Mouse (Mus musculus) lung, postnatal 10 days (tissue): ENCODE data around the gene Apba3.

Experiments
- DNase-seq: peaks from one replicate; pipeline ENCODE4 v3.0.0; 2021

Gene Apba3

DNA sequence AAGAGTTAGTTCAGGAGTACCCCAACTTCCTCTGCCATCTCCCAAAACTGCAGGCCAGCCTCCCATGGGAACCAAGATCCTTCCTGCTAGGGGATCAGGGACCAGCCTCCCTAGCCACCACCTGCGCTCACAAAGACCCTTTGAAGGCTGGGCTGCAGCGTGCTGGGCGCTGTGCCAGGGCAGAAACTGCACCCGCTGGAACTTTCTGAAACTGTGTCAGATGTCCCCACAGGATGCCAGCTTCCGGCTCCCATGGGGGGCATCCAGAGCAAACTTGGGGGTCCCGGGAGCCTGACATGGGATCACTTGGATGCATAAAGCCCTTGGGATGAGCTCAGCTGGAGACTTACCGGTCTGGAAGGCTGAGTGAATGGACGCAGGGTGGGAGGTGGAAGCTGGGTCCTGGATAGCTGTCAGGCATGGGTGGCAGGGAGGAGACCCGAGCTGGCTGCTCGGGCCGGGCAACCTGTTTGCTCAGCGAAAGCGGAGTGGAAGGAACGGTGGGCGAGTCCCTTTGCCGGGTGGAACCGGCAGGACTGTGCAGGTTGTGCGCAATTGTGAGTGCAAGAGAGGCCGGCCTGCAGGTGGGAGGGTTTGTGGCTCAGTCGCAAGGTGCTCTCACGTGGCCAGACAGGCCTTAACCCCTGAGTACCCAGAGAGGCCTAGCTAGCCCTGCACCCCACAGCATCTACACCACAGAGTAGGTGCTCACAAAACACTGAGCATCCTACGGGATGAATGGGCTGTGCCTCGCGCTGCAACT is 24.1 kb downstream of the Apba3 start:
- DNase-seq: peak; percentile 61

DNA sequence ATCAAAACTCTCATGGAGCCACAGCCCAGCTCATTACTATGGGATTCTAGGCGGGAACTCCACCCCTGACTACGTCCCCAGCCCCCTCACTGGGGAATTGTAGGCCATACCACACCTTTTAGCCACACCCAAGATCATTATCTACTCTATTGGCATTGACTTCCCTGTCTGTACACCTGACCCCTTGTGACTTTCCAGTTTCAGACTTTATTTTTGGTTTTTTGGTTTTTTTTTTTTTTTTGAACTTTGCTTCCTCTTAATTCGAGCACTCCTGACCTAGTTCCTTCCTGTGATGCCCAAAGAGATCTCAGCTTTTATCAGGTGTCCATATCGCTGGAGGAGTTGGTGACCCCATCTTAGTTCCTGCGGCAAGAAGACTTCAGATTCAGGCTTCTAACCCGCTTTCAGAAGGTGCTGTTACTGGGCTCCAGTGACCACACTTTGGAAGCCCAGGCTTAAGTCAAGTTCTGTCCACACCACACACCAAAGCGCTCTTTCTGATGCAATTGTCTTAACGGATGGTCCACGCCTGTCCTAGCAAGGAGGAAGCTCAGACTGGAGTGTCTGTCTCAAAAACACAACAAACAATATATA is 24.8 kb downstream of the Apba3 start, which contains the start of gene Tjp3:
TSS of gene Tjp3 (minus strand) at position 71 of the 594 bp plus-strand sequence.
- DNase-seq: no peak

DNA sequence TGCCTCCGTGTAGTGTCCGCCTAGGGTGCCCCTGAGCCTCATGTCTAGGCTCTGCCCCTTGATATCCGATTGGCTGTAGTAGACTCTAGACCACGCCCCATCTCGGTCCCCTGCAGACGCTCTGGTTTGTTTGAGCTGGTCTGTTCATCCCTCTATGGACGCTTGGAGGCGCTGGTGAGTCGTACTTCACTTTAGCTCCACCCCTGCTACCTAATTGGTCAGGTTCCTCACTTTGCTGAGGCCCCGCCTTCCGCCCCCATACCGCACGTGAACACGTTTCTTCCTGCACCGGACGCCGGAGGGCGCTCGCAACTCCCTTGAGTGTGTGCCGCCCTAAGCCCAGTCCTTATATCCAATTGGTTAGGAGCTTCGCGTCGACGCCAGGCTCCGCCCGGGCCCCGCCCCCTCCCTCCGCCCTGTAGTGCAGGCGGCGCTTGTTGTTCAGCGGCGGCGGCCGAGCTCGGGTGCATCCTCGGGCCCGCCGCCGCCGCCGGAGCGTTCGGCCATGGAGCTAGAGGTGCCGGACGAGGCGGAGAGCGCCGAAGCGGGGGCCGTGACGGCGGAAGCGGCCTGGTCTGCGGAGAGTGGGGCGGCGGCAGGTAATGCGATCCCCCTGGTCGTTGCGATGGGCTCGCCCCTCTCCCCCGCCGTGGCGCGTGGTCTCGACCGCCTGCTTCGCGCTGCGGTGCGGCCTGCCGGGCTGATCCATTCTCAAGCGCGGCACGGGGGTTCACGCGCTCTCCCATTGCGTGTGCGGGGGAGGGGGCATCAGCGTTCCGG is 26.0 kb downstream of the Apba3 start, which contains the start of gene Pip5k1c:
TSS of gene Pip5k1c (plus strand) at position 410 of the 780 bp plus-strand sequence.
- DNase-seq: peak; percentile 100

- DNase-seq: no peak
Measured at GRCm38 (mm10) chr10:81293334-81294030, 26.7 kb downstream of the Apba3 start.

- DNase-seq: no peak
Measured at GRCm38 (mm10) chr10:81294442-81294841, 27.7 kb downstream of the Apba3 start.

DNA sequence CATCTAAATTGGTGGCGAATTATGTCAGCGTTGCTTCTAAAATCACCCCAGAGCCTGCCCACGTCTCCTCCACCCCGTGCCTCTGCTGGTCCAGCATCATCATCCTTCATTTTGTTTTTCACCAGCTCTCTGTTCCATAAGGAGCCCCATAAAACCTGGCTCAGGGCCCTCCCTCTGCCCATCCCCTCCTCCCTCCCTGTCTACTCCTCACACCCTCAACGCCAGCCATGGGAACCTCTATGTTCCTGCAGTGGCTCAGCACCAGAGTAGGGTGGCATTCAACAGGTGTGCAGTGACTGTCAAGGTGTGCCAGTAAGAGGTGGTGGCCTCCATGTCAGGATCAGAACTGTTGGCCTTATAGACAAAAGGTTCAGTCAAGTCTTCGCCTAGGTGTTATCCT is 28.4 kb downstream of the Apba3 start:
- no peak for DNase-seq

DNA sequence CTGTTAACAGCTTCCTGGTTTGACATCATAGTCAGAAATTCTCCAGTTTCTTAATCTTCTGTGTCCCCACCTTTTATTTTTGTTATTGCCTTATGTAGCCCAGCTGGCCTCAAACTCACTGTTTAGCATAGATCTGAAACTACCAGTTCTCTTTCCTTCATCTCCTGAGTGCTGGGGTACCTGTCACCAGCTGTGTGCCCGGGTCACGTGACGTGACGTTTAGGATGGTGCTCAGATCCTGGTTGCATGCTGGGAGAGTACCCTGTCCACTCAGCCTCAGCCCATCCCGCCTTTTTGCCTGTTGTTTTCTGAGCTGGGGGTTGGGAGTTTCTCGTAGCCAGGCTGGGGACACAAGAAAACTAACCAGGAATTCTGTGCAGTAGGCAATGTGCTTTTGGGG is 30.5 kb downstream of the Apba3 start:
- DNase-seq: no peak

DNA sequence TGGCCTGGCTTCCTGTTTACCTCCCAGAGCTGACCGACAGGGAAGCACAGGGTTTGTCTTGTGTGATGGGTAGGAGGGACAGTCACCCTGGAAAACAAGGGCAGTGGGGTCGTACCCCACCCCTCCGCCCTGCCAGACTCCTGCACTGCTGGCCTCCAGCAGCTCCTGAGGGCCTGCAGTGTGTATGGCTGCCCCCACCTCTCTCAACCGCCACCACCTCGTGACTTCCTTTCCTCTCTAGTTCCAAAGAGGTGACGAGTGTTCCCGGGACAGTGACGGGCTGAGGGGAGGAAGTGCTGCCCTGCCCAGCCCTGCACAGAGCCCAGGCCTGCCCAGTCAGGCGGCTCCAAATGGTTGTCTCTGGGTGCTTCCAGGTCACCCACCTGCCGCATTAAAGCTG is 31.1 kb downstream of the Apba3 start:
- peak; percentile 82 for DNase-seq

- DNase-seq: no peak
Measured at GRCm38 (mm10) chr10:81298369-81299100, 31.8 kb downstream of the Apba3 start.

- no peak for DNase-seq
Measured at GRCm38 (mm10) chr10:81299585-81300351, 33.0 kb downstream of the Apba3 start.

DNA sequence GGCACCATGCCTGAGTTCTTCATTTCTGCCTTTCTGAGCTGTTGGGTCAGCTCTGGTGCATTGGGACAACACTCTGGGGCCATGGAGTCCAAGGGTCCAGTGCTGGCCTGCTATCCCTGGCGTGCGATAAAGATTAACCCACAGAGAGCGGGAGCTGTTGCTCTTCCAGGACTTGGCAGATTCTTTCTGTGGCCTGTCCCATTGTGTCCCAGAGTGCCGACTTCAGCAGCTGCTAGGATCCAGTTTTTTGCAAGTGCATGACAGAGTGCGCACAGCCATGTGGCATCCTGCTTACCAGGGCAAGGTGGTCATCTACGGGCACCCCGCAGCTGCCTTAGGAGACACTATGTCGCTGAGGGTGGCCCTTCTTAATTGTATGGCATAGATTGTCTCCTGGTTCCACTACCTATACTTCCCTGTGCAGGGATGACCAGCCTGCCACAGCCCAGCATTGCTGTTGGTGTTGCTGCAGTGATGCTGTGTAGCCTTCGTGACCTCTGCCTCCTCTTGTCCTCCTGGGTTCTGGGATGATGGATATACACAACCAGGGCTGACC is 33.7 kb downstream of the Apba3 start:
- DNase-seq: no peak

DNA sequence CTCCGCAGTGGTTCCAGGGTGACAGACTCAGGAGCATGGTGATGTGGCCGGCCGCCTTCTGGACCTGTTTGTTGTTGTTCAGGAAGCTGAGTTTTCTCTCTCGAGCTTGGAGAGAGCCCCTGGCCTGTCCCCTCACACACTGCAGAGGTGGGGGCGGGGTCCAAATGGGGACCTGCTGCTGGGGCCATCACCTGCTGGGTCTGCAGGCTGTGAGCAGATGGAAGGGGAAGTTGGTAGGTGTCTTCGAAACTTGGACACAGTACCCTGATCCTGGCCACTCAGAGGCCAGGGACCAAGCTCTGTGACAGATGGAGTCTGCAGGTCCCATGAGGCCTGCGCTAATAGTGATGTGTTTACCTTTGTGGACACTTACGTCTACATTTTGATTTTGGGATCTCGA is 34.6 kb downstream of the Apba3 start:
- no peak for DNase-seq

DNA sequence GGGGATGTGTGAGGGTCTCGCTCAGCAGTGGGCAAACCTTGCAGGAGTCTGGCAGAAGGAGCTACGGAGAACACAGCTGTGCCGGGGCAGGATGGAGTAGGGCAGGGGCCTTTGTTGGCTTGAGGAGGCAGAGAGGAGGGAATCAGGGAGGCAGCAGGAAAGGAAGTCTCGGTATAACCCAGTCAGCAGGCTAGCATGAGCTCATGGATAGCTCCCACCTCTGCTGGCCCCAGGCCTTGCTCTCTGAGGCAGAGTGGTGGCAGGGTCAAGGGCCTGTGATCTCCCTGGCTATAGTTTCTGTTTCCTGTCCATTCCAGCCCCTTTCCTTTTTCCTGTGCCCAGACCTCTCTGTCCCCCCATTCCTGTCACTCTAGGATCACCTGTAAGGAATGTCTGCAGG is 35.5 kb downstream of the Apba3 start:
- DNase-seq: peak; percentile 43

DNA sequence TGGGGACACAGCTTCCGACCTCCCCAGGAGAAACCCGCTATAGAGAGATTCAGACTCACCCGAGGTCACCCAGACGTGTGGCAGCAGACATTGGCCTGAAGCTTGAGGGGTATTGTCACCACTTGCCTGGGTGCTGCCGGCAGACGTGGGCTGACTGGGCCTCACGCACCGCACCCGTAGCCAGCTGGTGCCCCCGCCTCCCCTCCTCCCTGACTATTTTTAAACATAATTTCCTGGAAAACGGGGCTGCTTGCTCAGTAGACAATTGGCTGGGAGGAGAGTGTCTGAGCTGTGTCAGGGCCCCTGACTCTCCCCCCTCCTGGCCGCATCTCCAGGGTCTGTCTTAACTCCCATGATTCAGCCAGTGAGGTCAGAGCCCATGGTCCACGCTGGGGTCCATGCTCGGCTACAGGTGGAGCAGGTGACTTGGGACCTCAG is 36.0 kb downstream of the Apba3 start:
- DNase-seq: peak; percentile 75

- no peak for DNase-seq
Measured at GRCm38 (mm10) chr10:81303258-81303657, 36.5 kb downstream of the Apba3 start.

DNA sequence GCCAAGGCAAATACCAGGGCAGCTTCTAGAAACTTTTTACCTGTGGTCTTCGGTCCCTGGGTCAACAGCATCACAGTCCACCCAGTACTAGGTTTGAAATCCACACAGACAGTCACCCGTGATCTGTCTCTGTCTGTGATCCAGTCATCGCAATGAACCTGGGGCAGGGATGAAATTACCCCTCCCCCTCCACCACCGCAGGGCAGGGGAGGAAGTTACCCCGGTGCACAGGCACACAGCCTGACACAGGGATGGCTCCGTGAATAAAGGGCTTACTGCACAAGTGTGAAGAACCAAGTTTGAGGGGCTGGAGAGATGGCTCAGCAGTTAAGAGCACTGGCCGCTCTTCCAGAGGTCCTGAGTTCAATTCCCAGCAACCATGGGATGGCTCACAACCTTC is 37.0 kb downstream of the Apba3 start:
- DNase-seq: no peak

GRCm38 (mm10) chr10:81304597-81305238 is 38.0 kb downstream of the Apba3 start:
- DNase-seq: peak; percentile 81

DNA sequence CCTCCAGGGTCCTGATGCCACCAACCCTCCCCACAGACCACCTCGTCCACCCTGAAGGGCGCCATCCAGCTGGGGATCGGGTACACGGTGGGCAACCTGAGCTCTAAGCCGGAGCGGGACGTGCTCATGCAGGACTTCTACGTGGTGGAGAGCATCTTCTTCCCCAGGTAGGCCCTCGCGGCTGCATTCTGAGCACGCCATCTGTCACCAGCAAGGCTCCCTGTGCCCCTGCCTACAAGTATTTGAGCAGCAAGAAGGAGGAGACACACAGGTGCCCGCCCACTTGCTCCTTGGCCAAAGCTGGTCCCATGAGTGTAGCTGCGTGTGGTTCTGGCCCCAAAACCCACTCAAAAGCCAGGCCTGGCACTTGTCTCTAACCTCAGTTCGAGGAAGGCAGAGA is 38.9 kb downstream of the Apba3 start:
- no peak for DNase-seq

DNA sequence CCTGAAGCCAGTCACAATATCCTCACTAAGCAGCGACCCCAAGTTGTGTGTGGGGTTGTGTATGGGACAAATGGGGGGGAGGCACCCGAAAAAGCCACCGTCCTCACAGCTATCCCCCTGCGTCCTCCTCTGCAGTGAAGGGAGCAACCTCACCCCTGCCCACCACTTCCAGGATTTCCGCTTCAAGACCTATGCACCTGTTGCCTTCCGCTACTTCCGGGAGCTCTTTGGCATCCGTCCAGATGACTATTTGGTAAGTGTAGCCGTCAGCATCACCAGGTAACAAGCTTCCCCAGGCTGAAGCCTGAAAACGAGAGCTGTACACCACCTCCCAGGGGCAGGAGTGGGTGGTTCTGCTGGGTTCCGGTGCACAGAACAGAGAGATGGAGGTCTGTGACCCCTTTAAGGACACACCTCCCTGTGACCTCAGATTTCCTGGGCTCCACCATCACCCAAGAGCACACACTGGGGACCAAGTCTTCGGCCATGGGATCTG is 39.5 kb downstream of the Apba3 start:
- DNase-seq: no peak
